Mouse (Mus musculus) hindbrain, embryonic 10.5 days (tissue): Measurements from ENCODE around the gene Slc43a3. TPM values are rescaled to one million over a fixed set of nuclear protein-coding genes. Genes with fewer than 3 reads are reported as not detected.

Experiments used
- DNase-seq: peaks from one replicate; pipeline ENCODE4 v3.0.0-alpha.2; 2017; ENCODE audit warnings: low spot score
- H3K27ac ChIP-seq: fragments of 300-500 bp; sonication (generic); 2 replicates; pipeline ENCODE4 v1.5.1; 2016; ENCODE audit warnings: mild to moderate bottlenecking, moderate library complexity
- H3K27me3 ChIP-seq: fragments of 300-500 bp; sonication (generic); 2 replicates; pipeline ENCODE4 v1.6.1; 2016; ENCODE audit warnings: mild to moderate bottlenecking; ENCODE audit not compliant: poor library complexity, insufficient read depth, severe bottlenecking
- H3K36me3 ChIP-seq: fragments of 300-500 bp; sonication (generic); 2 replicates; pipeline ENCODE4 v1.6.1; 2016; ENCODE audit warnings: mild to moderate bottlenecking, moderate library complexity
- H3K4me1 ChIP-seq: fragments of 300-500 bp; sonication (generic); replicated peaks from 2 replicates; pipeline ENCODE4 v1.6.1; 2016; ENCODE audit warnings: mild to moderate bottlenecking
- H3K4me3 ChIP-seq: fragments of 300-500 bp; sonication (generic); 2 replicates; pipeline ENCODE4 v1.5.1; 2016; ENCODE audit warnings: mild to moderate bottlenecking, moderate library complexity
- H3K9me3 ChIP-seq: fragments of 300-500 bp; sonication (generic); 2 replicates; pipeline ENCODE4 v1.6.1; 2016; ENCODE audit warnings: mild to moderate bottlenecking, moderate library complexity
- WGBS: fragments of 180-500 bp; shearing (Covaris S2); methylation state at CpG from one replicate; pipeline ENCODE4 v1.1.7; 2016; 5-methylcytosine and 5-hydroxymethylcytosine counted together
- polyA plus RNA-seq: library from polyadenylated mRNA; unstranded; fragments of >200 nt; fragmentation: Nextera tagmentation; extraction: Ambion mirVana; gene quantifications from 2 replicates; pipeline ENCODE4 v1.2.1, GENCODE M21; 2016

Gene Slc43a3
- polyA plus RNA-seq, 1 experiment from 2014 or later = 21.5 TPM

- H3K27ac ChIP-seq = no peak overlapping the region
- WGBS = 91% methylated on average over 2 of the region's 2 CpGs
- H3K4me3 ChIP-seq = no peak overlapping the region
- H3K27me3 ChIP-seq = no peaks in the 10 kb centered on the region
- no peaks in the 10 kb centered on the region for H3K9me3 ChIP-seq
- no peak for DNase-seq
- H3K36me3 ChIP-seq = peaks cover 5% of the 10 kb centered on the region
- H3K4me1 ChIP-seq = peaks cover 22% of the 10 kb centered on the region
Measured at GRCm38 (mm10) chr2:84941332-84941731, 5.0 kb downstream of the Slc43a3 start.

GRCm38 (mm10) chr2:84941795-84942194 is 5.4 kb downstream of the Slc43a3 start:
- 96% methylated on average over 4 of the region's 4 CpGs for WGBS
- no peak overlapping the region for H3K27ac ChIP-seq
- H3K4me3 ChIP-seq = no peak overlapping the region
- H3K4me1 ChIP-seq = peaks cover 17% of the 10 kb centered on the region
- no peaks in the 10 kb centered on the region for H3K27me3 ChIP-seq
- H3K36me3 ChIP-seq = peaks cover 7% of the 10 kb centered on the region
- no peaks in the 10 kb centered on the region for H3K9me3 ChIP-seq
- no peak for DNase-seq

DNA sequence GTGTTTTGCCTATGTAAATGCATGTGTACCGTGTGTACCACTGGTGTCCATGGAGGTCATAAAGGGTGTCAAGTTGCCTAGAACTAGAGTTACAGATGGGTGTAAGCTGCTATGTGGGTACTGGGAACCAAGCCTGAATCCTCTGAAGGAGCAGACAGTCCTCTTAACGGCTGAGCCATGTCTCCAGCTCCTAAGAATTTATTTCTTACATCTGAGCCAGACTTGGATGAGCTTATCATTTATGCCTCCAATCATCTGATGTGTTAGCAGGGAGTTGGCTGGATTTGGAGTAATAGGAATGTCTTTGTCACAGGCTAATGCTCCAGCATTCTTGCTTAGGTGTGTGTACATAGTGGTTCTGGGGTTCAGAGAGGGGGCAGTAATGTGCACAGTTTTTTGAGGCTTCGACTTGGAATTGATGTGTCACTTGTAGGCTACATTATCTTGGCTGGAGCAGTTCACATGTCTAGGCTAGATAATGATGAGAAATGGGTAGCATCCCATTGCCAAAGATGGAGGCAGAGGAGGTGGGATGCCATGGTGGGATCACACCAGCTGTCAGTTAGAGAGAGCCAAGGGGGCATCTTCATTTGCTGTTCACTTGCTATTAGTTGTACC is 10.9 kb downstream of the Slc43a3 start:
- Histone ChIP-seq H3K4me1 (no peaks in the 10 kb centered on the region), H3K4me3 (no peak overlapping the region), H3K27me3 (no peaks in the 10 kb centered on the region), H3K36me3 (peaks cover 40% of the 10 kb centered on the region), H3K9me3 (no peaks in the 10 kb centered on the region), H3K27ac (no peak overlapping the region)
- no peak for DNase-seq
- 87% methylated on average over 3 of the region's 3 CpGs for WGBS

GRCm38 (mm10) chr2:84948252-84948651 is 11.9 kb downstream of the Slc43a3 start:
- Histone ChIP-seq H3K4me3 (no peak overlapping the region), H3K27me3 (no peaks in the 10 kb centered on the region), H3K36me3 (peaks cover 48% of the 10 kb centered on the region), H3K9me3 (no peaks in the 10 kb centered on the region), H3K4me1 (no peaks in the 10 kb centered on the region), H3K27ac (no peak overlapping the region)
- 88% methylated on average over 7 of the region's 7 CpGs for WGBS
- DNase-seq = no peak

GRCm38 (mm10) chr2:84948721-84949120 is 12.3 kb downstream of the Slc43a3 start:
- peaks cover 51% of the 10 kb centered on the region for H3K36me3 ChIP-seq
- WGBS = 86% methylated on average over 2 of the region's 2 CpGs
- DNase-seq = no peak

GRCm38 (mm10) chr2:84951027-84951426 is 14.6 kb downstream of the Slc43a3 start:
- no peaks in the 10 kb centered on the region for H3K9me3 ChIP-seq
- no peaks in the 10 kb centered on the region for H3K4me1 ChIP-seq
- no peak overlapping the region for H3K4me3 ChIP-seq
- peaks cover 45% of the 10 kb centered on the region for H3K36me3 ChIP-seq
- H3K27me3 ChIP-seq = no peaks in the 10 kb centered on the region
- whole genome bisulfite sequencing = 92% methylated on average over 8 of the region's 8 CpGs
- no peak for DNase-seq
- H3K27ac ChIP-seq = no peak overlapping the region

More at GRCm38 (mm10) chr2:84948721-84949120, 12.3 kb downstream of the Slc43a3 start:
- Histone ChIP-seq H3K4me1 (no peaks in the 10 kb centered on the region), H3K9me3 (no peaks in the 10 kb centered on the region), H3K27me3 (no peaks in the 10 kb centered on the region), H3K27ac (no peak overlapping the region), H3K4me3 (no peak overlapping the region)

DNA sequence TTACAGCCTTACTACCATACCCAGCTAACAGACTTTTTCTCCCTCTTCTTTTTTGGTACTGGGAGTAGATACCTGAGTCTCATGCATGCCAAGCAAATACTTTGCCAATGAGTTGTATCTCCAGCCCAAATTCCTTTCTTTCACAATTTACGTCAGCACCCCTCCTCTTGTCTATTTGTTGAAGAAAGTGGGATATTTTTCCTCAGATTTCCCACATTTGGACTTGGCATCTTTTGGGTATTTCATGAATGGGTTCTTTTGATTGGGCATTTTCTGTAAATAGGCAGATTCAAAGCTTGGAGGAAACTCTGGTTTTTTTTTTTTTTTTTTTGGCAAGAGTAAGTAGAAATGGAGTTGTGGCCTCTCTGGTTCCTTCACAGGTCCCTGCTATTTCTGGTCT is 15.9 kb downstream of the Slc43a3 start:
- Histone ChIP-seq H3K4me1 (no peaks in the 10 kb centered on the region), H3K9me3 (no peaks in the 10 kb centered on the region), H3K4me3 (no peak overlapping the region), H3K27ac (no peak overlapping the region), H3K36me3 (peaks cover 42% of the 10 kb centered on the region), H3K27me3 (no peaks in the 10 kb centered on the region)
- DNase-seq = no peak
- 96% methylated on average over 1 of the region's 1 CpGs for WGBS

DNA sequence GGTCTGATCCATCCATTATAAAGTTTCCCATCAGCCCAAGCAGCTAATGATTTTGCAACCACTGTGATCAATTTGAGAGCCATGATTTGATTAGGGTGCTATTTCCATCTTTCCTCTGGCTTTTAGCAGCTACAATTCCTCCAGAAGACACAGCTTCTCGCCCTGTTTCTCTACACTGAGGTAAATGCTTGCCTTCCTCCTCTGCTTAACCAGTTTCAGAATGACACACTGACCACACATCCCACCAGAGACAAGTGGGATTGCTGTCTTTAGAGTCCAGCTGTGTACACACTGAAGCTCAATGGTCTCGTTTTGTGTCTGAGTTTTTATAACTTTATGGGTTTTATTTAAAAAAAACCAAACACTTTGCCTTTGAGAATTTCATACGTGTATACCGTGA is 16.3 kb downstream of the Slc43a3 start:
- no peaks in the 10 kb centered on the region for H3K27me3 ChIP-seq
- WGBS = 89% methylated on average over 4 of the region's 4 CpGs
- H3K36me3 ChIP-seq = peaks cover 46% of the 10 kb centered on the region
- H3K4me3 ChIP-seq = no peak overlapping the region
- no peaks in the 10 kb centered on the region for H3K4me1 ChIP-seq
- no peak for DNase-seq
- H3K27ac ChIP-seq = no peak overlapping the region
- H3K9me3 ChIP-seq = no peaks in the 10 kb centered on the region

DNA sequence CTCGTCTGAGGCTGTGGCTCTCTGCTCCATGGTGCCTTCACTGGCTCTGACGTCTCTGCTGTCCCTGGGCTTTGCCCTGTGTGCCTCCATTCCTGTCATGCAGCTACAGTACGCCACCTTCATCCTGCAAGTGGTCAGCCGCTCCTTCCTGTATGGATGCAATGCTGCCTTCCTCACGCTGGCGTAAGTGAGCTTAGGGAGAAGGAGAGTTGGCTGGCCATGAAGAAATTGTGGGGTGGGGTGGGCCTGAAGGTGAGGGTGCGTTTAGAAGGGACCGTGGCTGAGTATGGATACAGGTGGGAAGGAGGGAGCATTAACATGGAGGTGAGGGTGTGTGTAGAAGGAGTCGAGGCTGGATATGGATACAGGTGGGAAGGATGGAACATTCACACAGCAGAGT is 19.1 kb downstream of the Slc43a3 start:
- H3K27me3 ChIP-seq = no peaks in the 10 kb centered on the region
- WGBS = 91% methylated on average over 9 of the region's 9 CpGs
- DNase-seq = no peak
- H3K4me3 ChIP-seq = no peak overlapping the region
- H3K36me3 ChIP-seq = peaks cover 34% of the 10 kb centered on the region
- H3K27ac ChIP-seq = no peak overlapping the region
- no peaks in the 10 kb centered on the region for H3K4me1 ChIP-seq
- no peaks in the 10 kb centered on the region for H3K9me3 ChIP-seq

DNA sequence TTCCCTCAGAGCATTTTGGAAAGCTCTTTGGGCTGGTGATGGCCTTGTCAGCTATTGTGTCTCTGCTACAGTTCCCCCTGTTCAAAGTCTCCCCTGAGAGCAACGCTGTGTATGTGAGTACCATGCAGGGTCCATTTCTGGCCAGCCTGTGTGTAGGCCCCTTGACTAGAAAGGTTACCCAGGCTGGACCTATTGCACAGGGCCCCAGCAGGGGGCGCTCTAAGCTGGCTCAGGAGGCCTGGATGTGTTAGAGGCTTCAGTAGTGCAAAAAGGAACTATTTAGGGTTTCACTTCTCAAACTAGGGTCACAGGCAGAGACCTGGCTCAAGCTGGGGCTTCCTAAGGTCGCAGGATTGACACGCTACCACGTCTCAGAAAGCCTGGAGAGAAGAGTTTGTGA is 19.9 kb downstream of the Slc43a3 start:
- Histone ChIP-seq H3K36me3 (peaks cover 26% of the 10 kb centered on the region), H3K9me3 (no peaks in the 10 kb centered on the region), H3K27ac (no peak overlapping the region), H3K27me3 (no peaks in the 10 kb centered on the region), H3K4me3 (no peak overlapping the region), H3K4me1 (no peaks in the 10 kb centered on the region)
- DNase-seq = peak; percentile 60
- 61% methylated on average over 5 of the region's 5 CpGs for WGBS

DNA sequence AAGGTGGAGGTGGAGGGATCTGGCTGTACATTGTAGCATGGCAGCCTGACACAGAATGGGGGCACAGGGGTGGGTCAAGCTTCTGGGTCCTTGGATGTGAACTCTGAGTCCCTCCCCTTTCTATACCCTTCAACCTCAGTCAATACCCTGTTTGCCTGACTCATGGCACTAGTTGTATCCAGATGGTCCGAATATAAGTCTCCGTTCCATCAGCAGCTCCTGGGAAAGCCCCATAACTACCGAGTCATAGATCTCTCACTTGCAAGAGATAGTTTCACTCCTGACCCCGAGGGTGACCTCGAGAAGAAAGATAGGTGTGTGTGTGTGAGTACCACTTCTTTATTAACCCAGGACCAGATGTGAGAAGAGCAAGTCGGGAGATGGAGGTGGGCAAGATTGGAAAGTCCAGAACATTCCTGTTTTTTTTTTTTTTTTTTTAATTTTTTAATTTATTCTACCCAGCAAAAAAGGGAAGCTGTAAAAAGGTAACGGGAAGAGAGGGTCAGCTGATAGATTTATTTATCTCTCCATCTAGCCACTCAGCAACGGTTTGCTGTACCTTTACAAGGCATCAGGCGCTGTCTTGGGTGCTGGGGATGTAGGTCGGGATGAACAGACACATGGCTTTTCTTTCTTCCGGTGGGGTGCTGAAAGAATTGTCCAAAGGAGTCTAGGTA is 22.3 kb downstream of the Slc43a3 start:
- H3K36me3 ChIP-seq = peaks cover 10% of the 10 kb centered on the region
- H3K27ac ChIP-seq = no peak overlapping the region
- DNase-seq = no peak
- H3K4me1 ChIP-seq = peaks cover 20% of the 10 kb centered on the region
- no peaks in the 10 kb centered on the region for H3K27me3 ChIP-seq
- H3K9me3 ChIP-seq = no peaks in the 10 kb centered on the region
- no peak overlapping the region for H3K4me3 ChIP-seq
- WGBS = 91% methylated on average over 11 of the region's 11 CpGs

- WGBS = 78% methylated on average over 2 of the region's 2 CpGs
- Histone ChIP-seq H3K9me3 (no peaks in the 10 kb centered on the region), H3K27me3 (no peaks in the 10 kb centered on the region), H3K4me3 (no peak overlapping the region), H3K4me1 (peaks cover 20% of the 10 kb centered on the region), H3K36me3 (peaks cover 10% of the 10 kb centered on the region), H3K27ac (no peak overlapping the region; the same call in 1 of the 2 replicates)
- DNase-seq = no peak
Measured at GRCm38 (mm10) chr2:84961300-84961699, 24.9 kb downstream of the Slc43a3 start.

- Histone ChIP-seq H3K9me3 (no peaks in the 10 kb centered on the region), H3K27me3 (no peaks in the 10 kb centered on the region), H3K4me3 (no peak overlapping the region), H3K27ac (no peak overlapping the region), H3K36me3 (peaks cover 10% of the 10 kb centered on the region), H3K4me1 (peaks cover 20% of the 10 kb centered on the region)
- 76% methylated on average over 3 of the region's 3 CpGs for WGBS
- no peak for DNase-seq
Measured at GRCm38 (mm10) chr2:84961901-84962300, 25.5 kb downstream of the Slc43a3 start.
